Mouse (Mus musculus): ENCODE measurements around the gene Depdc5.
A peak's percentile ranks its signal among the peaks of the same experiment; 100 is the strongest.
"Not testable (repeated sequence)": the region's sequence is repeated elsewhere in the genome, so short reads cannot be mapped to it uniquely, and the experiment has no call there.

The Depdc5 gene

GRCm38 (mm10) chr5:32914071-32914470 lies 50.6 kb downstream of the Depdc5 start:
- no peak for DNase-seq

GRCm38 (mm10) chr5:32919281-32919680 lies 55.8 kb downstream of the Depdc5 start:
- DNase-seq = not testable (repeated sequence)

- DNase-seq = no peak
Observed at GRCm38 (mm10) chr5:32922906-32923305, 59.4 kb downstream of the Depdc5 start.

- peak in 1 of 2 experiments; percentile 4 for DNase-seq
Observed at GRCm38 (mm10) chr5:32930761-32931160, 67.3 kb downstream of the Depdc5 start.

GRCm38 (mm10) chr5:32934654-32935053 lies 71.2 kb downstream of the Depdc5 start:
- DNase-seq = peak in 1 of 2 experiments; percentile 19

- no peak for DNase-seq
Observed at GRCm38 (mm10) chr5:32940586-32940985, 77.1 kb downstream of the Depdc5 start.

DNA sequence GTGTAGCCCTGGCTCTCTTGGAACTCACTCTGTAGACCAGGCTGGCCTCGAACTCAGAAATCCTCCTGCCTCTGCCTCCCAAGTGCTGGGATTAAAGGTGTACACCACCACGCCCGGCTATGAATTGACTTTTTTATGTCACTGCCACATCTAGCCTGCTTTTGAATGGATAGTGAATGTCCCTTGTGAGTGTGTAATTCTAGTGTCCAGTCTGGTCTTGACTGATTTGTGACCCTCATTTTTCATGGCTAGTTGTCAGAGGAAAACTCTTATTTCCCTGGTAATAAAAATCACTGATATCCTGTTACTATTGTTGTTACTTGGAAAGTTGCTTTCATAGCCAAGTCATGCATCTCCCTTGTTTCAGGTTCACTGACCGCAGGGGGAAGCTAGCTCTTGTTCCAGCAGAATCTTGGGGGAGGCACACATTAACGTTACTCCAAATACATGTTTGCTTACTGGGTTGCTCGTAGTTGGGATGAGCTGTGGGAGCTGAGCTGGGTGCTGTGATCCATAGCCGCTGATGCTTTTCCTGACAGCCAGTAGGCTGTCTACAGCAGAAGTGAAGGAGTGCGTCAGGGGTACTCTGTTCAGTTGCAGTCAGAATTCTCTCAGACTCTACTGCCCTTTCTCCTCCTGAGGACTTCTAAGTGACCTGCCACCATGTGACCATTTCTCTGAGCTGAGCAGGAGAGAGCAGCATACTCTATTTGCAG lies 77.9 kb downstream of the Depdc5 start:
- DNase-seq = no peak

- DNase-seq = no peak
Observed at GRCm38 (mm10) chr5:32950077-32950476, 86.6 kb downstream of the Depdc5 start.

DNA sequence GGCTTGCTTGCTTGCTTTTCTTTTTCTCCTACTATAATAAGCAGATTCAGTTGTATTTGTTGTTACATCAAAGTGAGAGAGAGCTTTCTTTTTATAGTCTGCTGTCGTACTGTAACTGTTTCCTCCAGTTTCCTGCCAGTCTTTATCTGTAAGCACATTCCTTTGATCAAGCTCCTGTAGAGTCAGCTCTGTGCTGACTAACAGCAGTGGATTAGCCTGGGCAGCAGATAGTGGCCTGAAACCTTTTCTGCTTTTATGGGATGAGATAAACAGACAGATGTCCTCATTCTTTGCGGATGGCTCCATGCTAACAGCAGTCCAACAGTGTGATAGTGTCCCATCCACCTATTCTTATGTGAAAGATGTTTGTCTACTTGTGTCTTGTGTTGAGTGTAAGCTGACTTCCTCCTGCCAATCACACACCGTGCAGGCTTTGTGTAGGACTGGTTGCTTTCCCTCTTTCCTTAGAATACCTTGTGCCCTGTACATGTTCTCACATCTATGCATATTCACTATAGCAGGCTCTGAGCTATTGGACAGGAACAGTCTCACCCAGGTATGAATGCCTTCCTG lies 87.3 kb downstream of the Depdc5 start:
- DNase-seq = no peak

DNA sequence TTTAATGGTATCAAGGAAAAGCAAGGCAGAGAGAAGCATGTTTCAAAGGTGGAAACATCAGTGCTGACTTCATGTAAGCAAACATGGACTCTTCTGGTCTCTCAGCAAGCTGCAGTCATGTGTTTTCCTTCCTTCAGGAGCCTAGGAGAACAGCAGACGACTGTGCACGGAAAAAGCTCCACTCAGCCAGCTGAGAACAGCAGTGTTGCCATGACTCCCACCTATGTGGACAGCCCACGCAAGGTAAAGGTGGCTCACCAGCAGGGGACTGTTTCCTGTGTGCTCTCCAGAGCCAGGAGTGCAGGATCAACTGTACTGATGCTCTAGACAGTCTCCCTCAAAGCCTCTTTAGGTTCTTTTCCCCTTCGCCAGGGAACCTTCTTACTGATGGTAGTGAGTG lies 92.2 kb downstream of the Depdc5 start:
- no peak for DNase-seq

DNA sequence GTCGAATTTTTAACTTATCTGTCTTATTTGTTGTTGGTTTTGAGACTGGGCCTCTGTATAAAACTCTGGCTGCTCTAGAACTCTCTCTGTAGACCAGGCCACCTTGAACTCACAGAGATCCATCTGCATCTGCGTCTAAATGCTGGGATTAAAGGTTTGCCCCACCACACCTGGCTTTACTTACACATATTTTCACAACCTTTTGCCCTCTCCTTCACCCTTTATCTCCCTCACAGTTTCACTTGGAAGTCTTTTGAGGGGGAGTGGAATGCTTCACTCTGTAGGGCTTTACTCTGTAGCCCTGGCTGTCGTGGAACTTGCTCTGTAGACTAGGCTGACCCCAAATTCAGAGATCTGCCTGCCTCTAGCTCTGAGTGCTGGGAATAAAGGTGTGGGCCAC lies 98.1 kb downstream of the Depdc5 start:
- no peak for DNase-seq

GRCm38 (mm10) chr5:32962581-32962980 lies 99.1 kb downstream of the Depdc5 start:
- DNase-seq = no peak

- no peak for DNase-seq
Observed at GRCm38 (mm10) chr5:32976541-32976940, 113.0 kb downstream of the Depdc5 start.

DNA sequence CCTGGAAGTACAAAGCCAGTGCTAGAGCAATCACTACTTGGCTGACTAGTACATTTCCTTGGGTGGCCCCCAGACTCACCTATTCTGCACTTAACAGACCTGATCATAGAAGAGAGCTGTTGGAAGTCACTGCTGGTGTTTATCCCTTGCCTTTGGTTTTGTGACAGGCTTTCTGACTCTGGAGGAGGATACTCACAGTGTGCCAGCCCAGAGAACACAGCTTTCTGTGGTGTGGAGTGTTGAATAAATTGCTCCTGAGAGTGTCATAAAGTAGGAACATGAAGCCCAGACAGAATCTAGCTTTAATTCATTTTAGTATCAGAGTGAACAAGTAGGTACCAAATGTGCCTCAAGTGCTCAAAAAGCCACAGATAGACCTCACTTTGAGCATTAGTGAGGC lies 113.7 kb downstream of the Depdc5 start:
- DNase-seq = no peak

- DNase-seq = no peak
Observed at GRCm38 (mm10) chr5:32985379-32985778, 121.9 kb downstream of the Depdc5 start.

GRCm38 (mm10) chr5:32987873-32988272 lies 124.4 kb downstream of the Depdc5 start:
- DNase-seq = no peak

GRCm38 (mm10) chr5:32989959-32990640 lies 126.6 kb downstream of the Depdc5 start:
- no peak for DNase-seq

DNA sequence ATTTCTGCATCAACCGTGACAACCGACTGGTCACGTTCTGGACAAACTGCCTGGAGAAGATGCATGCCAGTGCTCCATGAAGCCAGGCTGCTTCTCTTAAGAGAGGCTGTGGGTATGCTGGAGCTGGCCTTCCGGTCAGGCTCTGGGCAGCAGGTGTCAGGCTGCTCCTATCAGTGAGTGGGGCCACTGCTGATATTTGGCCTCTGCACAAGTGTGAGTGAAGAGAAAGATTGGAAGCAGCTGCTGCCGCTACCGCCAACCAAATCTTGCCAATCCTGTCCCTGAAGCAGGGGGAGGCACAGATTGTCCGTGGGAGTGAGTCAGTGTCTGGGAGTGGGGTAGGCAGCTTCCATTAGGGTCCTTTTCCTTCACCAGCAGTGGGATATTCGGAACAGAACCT lies 127.7 kb downstream of the Depdc5 start:
- no peak for DNase-seq

DNA sequence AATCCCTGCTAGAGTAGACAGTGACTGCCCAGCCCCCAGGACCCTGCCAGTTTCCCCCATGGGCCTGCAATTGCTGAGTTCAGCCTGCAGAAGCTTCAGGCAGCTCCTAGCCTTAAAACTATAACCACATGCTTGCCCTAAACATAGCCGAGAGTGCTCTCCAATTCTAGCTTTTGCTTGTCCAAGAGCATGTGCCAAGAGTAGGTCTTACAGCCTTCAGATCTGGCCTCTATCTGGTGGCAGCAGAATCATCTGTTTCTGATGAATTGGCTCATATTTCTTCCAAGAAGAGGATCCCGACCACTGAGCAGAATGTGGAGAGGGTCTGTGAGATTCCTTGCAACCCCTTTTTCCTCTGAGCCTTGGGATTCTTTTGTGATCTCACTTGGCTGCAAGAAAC lies 131.0 kb downstream of the Depdc5 start:
- DNase-seq = no peak

DNA sequence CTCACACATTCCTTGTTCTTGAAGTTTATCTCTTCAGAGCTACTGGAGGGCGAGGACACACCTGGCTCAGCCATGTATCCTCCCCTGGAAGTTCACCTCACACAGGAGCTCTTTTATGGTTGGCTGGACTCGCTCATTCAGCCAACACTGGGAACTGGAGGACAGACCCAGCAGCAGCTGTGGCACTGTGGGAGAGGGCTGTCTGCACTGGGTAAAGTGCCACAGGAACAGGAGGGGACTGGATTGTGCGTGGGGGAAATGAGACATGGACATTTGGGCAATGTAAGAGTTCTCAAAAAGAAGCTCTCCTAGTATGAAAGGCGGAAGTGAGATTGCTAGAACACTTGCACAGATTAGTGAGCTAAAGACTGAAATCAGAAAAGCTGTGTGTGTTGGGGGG lies 132.3 kb downstream of the Depdc5 start:
- DNase-seq = no peak

DNA sequence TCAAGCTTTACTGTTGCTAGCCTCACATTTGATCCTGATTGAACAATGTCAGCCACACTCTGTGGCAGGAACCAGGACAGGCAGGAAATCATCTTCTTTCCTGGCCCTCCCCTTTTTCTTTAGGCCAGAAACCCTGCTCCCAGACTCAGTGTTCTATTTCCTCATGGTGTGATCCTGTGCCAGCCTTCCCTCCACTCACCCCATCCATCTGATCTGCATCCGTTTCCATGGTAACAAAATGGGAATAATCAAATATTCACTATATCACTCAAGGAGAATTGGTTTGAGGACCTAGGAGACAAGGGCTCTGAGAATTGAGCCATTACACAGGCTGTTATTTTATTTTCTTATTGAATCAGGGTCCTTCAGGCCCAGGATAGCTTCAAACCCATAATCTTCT lies 133.1 kb downstream of the Depdc5 start:
- no peak for DNase-seq

DNA sequence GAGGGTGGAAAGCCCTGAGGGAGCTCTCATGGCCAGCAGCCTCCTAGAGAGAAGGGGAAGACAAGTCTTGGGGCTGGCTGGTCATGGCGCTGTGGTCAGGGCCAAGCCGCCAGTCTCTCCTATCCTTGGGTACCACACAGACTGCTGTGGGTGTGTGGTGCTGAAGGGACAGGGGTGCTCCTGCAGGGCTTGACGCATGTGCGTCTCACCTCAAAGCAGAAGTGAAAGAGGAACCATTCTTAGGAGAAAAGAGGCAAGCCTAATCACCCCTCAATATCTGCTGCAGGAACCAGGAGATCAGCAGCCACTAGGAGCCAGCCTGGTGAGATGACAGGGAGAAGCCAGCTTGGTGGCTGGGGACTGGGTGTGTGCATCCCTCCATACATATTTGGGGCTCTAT lies 134.2 kb downstream of the Depdc5 start:
- peak; percentile 59 to 61 for DNase-seq

DNA sequence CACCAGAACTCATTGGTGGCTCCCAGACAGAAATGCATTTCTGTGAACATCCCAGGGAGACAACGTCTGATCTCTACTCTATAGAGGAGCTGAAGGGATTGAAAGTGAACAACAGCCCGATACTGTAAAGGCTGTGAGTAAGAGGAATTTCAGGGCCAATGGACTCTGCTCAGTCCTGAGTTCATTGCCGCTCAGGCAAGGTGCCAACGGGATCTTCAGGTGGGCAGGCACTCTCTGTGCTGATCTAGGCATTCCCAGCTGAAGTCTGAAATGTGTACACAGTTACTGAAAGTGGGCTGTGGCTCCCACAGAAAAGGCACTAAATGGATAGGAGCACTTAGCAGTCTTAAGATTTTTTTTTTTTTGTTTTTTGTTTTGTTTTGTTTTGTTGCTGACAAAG lies 135.3 kb downstream of the Depdc5 start:
- DNase-seq = no peak

- no peak for DNase-seq
Observed at GRCm38 (mm10) chr5:33001111-33001510, 137.6 kb downstream of the Depdc5 start.

All from spleen, adult 18-20 months (tissue).